Mouse (Mus musculus): ENCODE measurements around the gene Thada. TPM values are rescaled to one million over a fixed set of nuclear protein-coding genes. Genes with fewer than 3 reads are reported as not detected.

The Thada gene
- total and polyA plus RNA-seq, 2 experiments from 2014 or later: 3.3 to 15.7 TPM

DNA sequence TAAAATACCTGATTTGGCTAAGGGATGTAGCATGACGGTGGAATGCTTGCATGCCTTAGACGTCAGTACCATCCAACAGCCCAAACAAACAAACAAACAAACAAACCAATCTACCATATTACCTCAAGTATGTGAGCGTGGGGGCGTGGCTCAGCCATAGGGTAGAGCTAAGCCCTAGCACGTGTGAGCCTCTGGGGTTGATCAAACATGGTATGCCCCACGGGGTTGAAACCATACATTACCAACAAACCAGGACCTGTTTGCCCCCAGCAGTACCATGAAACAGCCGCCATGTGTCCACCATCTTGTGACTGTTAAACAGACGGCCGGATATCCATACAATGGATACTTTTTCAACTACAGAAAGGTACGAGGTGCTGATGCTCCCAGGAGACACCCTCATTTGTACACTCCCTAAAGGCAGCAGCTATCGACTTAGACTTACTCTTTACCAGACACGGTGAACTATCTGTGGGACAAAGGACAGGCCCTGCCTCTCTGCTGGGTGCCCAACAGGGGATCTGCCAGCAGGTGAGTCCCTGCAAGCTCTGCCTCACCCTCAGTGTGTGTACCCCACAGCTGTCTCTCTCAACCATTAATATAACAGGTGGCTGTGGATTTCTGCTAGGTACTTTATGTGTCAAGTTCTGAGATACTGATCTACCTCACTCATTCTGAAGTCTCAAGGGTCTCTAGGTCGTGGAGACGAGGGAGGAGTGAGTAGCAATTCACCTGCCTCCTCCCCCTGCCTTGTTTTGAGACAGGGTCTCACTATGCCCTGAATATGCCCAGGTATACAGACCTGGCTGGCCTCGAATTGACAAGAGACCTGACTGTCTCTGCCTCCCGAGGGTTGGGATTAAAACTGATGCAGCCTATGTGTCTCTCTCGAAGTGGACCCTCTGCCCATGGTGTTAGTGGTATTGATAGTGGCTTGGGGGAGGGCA lies 286.7 kb downstream of the Thada start:
- H3K4me2 ChIP-seq (ENCODE audit: low read depth, low read length): no peak overlapping the region
- no peak overlapping the region for H3K9ac ChIP-seq (replicated peaks; ENCODE audit: low read length)
- DNase-seq (ENCODE audit: low spot score) (no peak), ATAC-seq (no peak)
- H3K4me3 ChIP-seq (ENCODE audit: low read length): no peak overlapping the region
- WGBS: 91% methylated on average over 17 of the region's 17 CpGs
- no peaks in the 10 kb centered on the region for H3K36me3 ChIP-seq (ENCODE audit: insufficient read depth, low read length)
- H3K9me3 ChIP-seq (ENCODE audit: low read length): no peaks in the 10 kb centered on the region
- no peaks in the 10 kb centered on the region for H3K27me3 ChIP-seq (ENCODE audit: insufficient read depth, low read length)
- no peak overlapping the region for H3K27ac ChIP-seq
- H3K4me1 ChIP-seq (ENCODE audit: insufficient read depth, low read length): no peaks in the 10 kb centered on the region
- no peak for TF ChIP-seq CTCF (IDR thresholded peaks at IDR 0.05; ENCODE audit: low read depth)

DNA sequence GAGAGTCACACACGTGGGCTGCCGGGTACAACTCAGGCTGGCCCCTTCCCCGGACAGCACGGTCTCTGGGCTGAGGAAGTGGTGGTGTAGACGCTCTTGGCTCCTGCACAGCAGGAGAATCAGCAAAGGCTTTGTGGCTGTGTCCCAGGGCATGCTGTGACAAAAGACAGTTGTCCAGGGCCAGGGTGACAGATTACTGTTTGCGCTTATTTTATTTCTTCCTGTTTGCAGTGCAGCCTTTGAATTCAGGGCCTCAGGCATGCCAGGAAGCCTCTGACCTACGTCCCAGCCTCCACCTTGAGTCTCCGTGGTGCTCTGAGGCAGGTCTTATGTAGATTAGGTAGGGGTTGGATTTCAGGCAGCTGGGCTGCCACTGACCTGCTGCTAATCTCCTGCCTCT lies 288.5 kb downstream of the Thada start:
- DNase-seq (ENCODE audit: low spot score) (no peak), ATAC-seq (no peak)
- WGBS: 25% methylated on average over 8 of the region's 8 CpGs
- H3K9ac ChIP-seq (replicated peaks; ENCODE audit: low read length): no peak overlapping the region
- H3K4me1 ChIP-seq (ENCODE audit: insufficient read depth, low read length): no peaks in the 10 kb centered on the region
- H3K27me3 ChIP-seq (ENCODE audit: insufficient read depth, low read length): no peaks in the 10 kb centered on the region
- no peak overlapping the region for H3K27ac ChIP-seq
- H3K9me3 ChIP-seq (ENCODE audit: low read length): no peaks in the 10 kb centered on the region
- no peak overlapping the region for H3K4me2 ChIP-seq (ENCODE audit: low read depth, low read length)
- no peak for TF ChIP-seq CTCF (IDR thresholded peaks at IDR 0.05; ENCODE audit: low read depth)
- H3K4me3 ChIP-seq (ENCODE audit: low read length): no peak overlapping the region
- H3K36me3 ChIP-seq (ENCODE audit: insufficient read depth, low read length): no peaks in the 10 kb centered on the region

DNA sequence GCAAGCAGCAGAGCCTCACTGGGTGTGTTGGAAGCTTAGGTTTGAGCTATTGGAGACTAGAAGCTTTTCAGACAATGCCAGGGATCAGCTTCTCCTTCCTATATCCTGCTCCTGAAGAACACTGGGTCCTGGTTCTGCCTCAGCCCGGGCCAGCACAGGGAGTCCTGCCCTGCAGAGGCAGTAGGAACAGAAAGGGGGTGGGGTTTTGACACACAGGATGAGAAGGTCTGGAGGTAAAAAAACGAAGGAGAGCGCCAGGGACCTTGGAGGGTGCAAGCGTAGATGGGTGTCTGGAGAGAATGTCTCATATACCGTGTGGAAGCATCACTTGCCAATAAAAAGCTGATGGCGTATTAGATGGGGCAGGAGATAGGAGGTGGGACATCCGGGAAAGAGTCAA lies 289.6 kb downstream of the Thada start:
- TF ChIP-seq CTCF (IDR thresholded peaks at IDR 0.05; ENCODE audit: low read depth): no peak
- Histone ChIP-seq H3K27me3 (ENCODE audit: insufficient read depth, low read length) (no peaks in the 10 kb centered on the region), H3K36me3 (ENCODE audit: insufficient read depth, low read length) (no peaks in the 10 kb centered on the region), H3K9me3 (ENCODE audit: low read length) (no peaks in the 10 kb centered on the region), H3K9ac (replicated peaks; ENCODE audit: low read length) (no peak overlapping the region), H3K4me1 (ENCODE audit: insufficient read depth, low read length) (no peaks in the 10 kb centered on the region), H3K27ac (no peak overlapping the region), H3K4me3 (ENCODE audit: low read length) (no peak overlapping the region), H3K4me2 (ENCODE audit: low read depth, low read length) (no peak overlapping the region)
- no peak for DNase-seq (ENCODE audit: low spot score)
- ATAC-seq: no peak
- 90% methylated on average over 7 of the region's 7 CpGs for WGBS

DNA sequence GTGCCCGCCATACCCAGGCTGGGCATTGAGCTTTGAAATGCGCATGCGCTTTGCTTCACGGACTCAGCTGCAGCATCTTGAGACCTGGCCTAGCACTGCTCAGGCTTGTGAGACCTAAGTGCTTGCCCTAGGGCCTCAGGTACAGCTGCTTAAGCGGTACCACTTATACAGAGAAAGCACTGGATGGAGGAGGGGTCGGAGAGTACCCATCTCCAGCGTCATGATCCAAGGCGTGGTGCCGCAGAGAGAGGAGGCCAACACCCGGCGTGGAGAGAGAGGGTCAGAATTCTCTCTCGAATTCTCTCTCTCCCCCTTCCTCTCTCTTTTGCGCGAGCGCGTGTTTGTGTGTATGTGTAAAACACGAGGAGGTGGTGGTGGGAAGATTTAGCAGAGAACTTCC lies 290.8 kb downstream of the Thada start:
- no peaks in the 10 kb centered on the region for H3K9me3 ChIP-seq (ENCODE audit: low read length)
- ATAC-seq: no peak
- whole genome bisulfite sequencing: 98% methylated on average over 17 of the region's 17 CpGs

GRCm38 (mm10) chr17:84167377-84167776 lies 298.6 kb downstream of the Thada start:
- no peak overlapping the region for H3K9ac ChIP-seq (replicated peaks; ENCODE audit: low read length)
- no peaks in the 10 kb centered on the region for H3K36me3 ChIP-seq (ENCODE audit: insufficient read depth, low read length)
- H3K4me1 ChIP-seq (ENCODE audit: insufficient read depth, low read length): no peaks in the 10 kb centered on the region
- no peaks in the 10 kb centered on the region for H3K27me3 ChIP-seq (ENCODE audit: insufficient read depth, low read length)
- no peak overlapping the region for H3K27ac ChIP-seq
- no peak for ATAC-seq
- no peaks in the 10 kb centered on the region for H3K9me3 ChIP-seq (ENCODE audit: low read length)
- WGBS: 94% methylated on average over 4 of the region's 4 CpGs
- no peak for DNase-seq (ENCODE audit: low spot score)
- no peak overlapping the region for H3K4me3 ChIP-seq (ENCODE audit: low read length)
- TF ChIP-seq CTCF (IDR thresholded peaks at IDR 0.05; ENCODE audit: low read depth): no peak
- no peak overlapping the region for H3K4me2 ChIP-seq (ENCODE audit: low read depth, low read length)

More for the DNA sequence above, 290.8 kb downstream of the Thada start:
- H3K4me1 ChIP-seq (ENCODE audit: insufficient read depth, low read length): no peaks in the 10 kb centered on the region
- no peak for DNase-seq (ENCODE audit: low spot score)
- no peak overlapping the region for H3K4me3 ChIP-seq (ENCODE audit: low read length)
- no peak overlapping the region for H3K9ac ChIP-seq (replicated peaks; ENCODE audit: low read length)
- H3K36me3 ChIP-seq (ENCODE audit: insufficient read depth, low read length): no peaks in the 10 kb centered on the region
- no peak overlapping the region for H3K27ac ChIP-seq
- H3K4me2 ChIP-seq (ENCODE audit: low read depth, low read length): no peak overlapping the region
- no peaks in the 10 kb centered on the region for H3K27me3 ChIP-seq (ENCODE audit: insufficient read depth, low read length)
- no peak for TF ChIP-seq CTCF (IDR thresholded peaks at IDR 0.05; ENCODE audit: low read depth)

GRCm38 (mm10) chr17:84166135-84166860 lies 299.7 kb downstream of the Thada start:
- H3K27ac ChIP-seq: no peak overlapping the region
- no peaks in the 10 kb centered on the region for H3K4me1 ChIP-seq (ENCODE audit: insufficient read depth, low read length)
- H3K36me3 ChIP-seq (ENCODE audit: insufficient read depth, low read length): no peaks in the 10 kb centered on the region
- no peak overlapping the region for H3K9ac ChIP-seq (replicated peaks; ENCODE audit: low read length)
- H3K4me2 ChIP-seq (ENCODE audit: low read depth, low read length): no peak overlapping the region
- ATAC-seq: no peak
- no peak for TF ChIP-seq CTCF (IDR thresholded peaks at IDR 0.05; ENCODE audit: low read depth)
- no peak for DNase-seq (ENCODE audit: low spot score)
- H3K27me3 ChIP-seq (ENCODE audit: insufficient read depth, low read length): no peaks in the 10 kb centered on the region
- WGBS: 85% methylated on average over 9 of the region's 9 CpGs
- H3K4me3 ChIP-seq (ENCODE audit: low read length): no peak overlapping the region
- no peaks in the 10 kb centered on the region for H3K9me3 ChIP-seq (ENCODE audit: low read length)

Measured in hindbrain, postnatal 0 days (tissue).